Mouse (Mus musculus): ENCODE measurements at regions not wholly inside any gene's neighbourhood (a gene's known extent, or its start where the extent isn't known, plus 50 kb on each side); places are given as distances from the start of the nearest gene placed in this dataset.
A peak's percentile ranks its signal among the peaks of the same experiment; 100 is the strongest.
"Not testable (repeated sequence)": the region's sequence is repeated elsewhere in the genome, so short reads cannot be mapped to it uniquely, and the experiment has no call there.

DNA sequence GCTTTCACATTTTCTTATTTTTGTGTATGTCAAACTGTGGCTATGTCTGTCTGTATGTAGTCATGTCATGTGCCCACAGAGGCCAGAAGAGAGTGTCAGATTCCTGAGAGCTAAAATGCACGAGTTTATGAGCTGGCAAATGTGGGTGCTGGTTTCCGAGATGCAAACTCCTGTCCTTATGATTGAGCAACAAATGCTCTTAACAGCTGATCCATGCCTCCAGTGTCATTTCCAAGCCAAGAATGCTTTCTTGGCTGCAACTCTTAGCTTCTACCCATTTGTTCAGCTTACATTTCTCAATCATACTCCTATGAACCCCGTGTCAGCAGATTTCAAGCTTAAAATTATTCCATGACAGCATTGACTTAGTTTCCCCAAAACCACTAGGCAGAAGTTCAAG, 3601.5 kb downstream of the 9330182O14Rik start:
- no peak for TF ChIP-seq CTCF (IDR thresholded peaks at IDR 0.05; ENCODE audit: low read depth)
- no peak for TF ChIP-seq EP300 (optimal IDR thresholded peaks at IDR 0.05)

DNA sequence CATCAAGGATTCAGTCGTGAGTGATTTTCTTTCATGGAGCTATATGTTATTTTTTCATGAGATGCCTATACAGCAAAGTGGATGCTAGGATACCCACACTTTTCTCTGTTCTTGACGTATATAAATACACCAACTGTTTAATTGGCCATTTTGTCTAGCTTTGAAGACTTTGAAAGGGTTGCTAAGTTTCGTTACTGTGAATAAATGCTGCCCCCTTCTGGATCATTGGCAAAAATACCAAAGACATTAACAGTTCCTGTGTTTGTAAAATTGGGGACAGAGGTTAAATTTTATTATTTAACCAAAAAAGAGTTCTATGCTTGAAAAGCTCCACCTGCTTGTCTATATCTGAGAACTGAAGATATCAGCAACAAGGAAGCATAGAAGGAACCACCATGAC, 3624.1 kb downstream of the 9330182O14Rik start:
- no peak overlapping the region for H3K9ac ChIP-seq (ENCODE audit: low read length)

More for the DNA sequence above, 3601.5 kb downstream of the 9330182O14Rik start:
- Histone ChIP-seq H3K27ac (replicated peaks) (no peak overlapping the region), H3K4me3 (ENCODE audit: low read depth, low read length) (no peak overlapping the region), H3K27me3 (ENCODE audit: control insufficient read depth, insufficient read depth, low read length) (no peaks in the 10 kb centered on the region), H3K9me3 (ENCODE audit: control insufficient read depth, low read length) (no peaks in the 10 kb centered on the region), H3K9ac (ENCODE audit: low read length) (no peak overlapping the region), H3K4me1 (replicated peaks; ENCODE audit: control insufficient read depth, insufficient read depth) (no peaks in the 10 kb centered on the region), H3K4me2 (replicated peaks; ENCODE audit: low read depth) (no peak overlapping the region), H3K36me3 (ENCODE audit: control insufficient read depth, insufficient read depth, low read length) (no peaks in the 10 kb centered on the region)
- 65% methylated on average over 3 of the region's 3 CpGs for WGBS
- DNase-seq (ENCODE audit: low spot score) (no peak), ATAC-seq (ENCODE audit: low FRiP score, low TSS enrichment) (no peak)

DNA sequence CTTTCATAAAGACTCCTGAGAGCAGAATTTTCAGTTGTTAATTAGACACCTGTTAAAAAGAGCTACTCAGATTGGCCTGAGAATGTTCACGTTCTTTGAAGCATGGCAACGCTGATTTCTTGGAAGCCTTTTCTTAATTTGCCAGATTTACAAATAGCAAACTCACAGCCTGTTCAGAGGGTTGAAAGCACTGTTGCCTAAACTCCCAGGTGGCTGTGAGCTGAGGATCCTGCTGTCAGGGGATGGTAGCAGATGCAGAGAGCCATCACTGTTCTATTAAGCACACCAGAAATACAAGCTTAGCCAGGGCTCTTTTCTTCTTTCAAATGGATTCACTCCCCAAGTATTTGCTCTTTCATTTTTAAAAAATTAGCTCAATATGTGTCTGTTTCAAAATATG, 3630.4 kb downstream of the 9330182O14Rik start:
- H3K9ac ChIP-seq (ENCODE audit: low read length): no peak overlapping the region
- no peak overlapping the region for H3K4me3 ChIP-seq (ENCODE audit: low read depth, low read length)
- no peak for DNase-seq (ENCODE audit: low spot score)
- 86% methylated on average over 2 of the region's 2 CpGs for WGBS
- no peaks in the 10 kb centered on the region for H3K9me3 ChIP-seq (ENCODE audit: control insufficient read depth, low read length)
- no peak overlapping the region for H3K4me2 ChIP-seq (replicated peaks; ENCODE audit: low read depth)
- no peak overlapping the region for H3K27ac ChIP-seq (replicated peaks)
- H3K27me3 ChIP-seq (ENCODE audit: control insufficient read depth, insufficient read depth, low read length): no peaks in the 10 kb centered on the region
- TF ChIP-seq EP300 (optimal IDR thresholded peaks at IDR 0.05) (no peak), CTCF (IDR thresholded peaks at IDR 0.05; ENCODE audit: low read depth) (no peak)
- no peak for ATAC-seq (ENCODE audit: low FRiP score, low TSS enrichment)
- no peaks in the 10 kb centered on the region for H3K4me1 ChIP-seq (replicated peaks; ENCODE audit: control insufficient read depth, insufficient read depth)
- no peaks in the 10 kb centered on the region for H3K36me3 ChIP-seq (ENCODE audit: control insufficient read depth, insufficient read depth, low read length)

More for the DNA sequence above, 3624.1 kb downstream of the 9330182O14Rik start:
- TF ChIP-seq CTCF (IDR thresholded peaks at IDR 0.05; ENCODE audit: low read depth) (peak; percentile 76), EP300 (optimal IDR thresholded peaks at IDR 0.05) (no peak)
- H3K4me3 ChIP-seq (ENCODE audit: low read depth, low read length): no peak overlapping the region
- WGBS: 15% methylated on average over 3 of the region's 3 CpGs
- H3K27me3 ChIP-seq (ENCODE audit: control insufficient read depth, insufficient read depth, low read length): no peaks in the 10 kb centered on the region
- no peak overlapping the region for H3K4me2 ChIP-seq (replicated peaks; ENCODE audit: low read depth)
- DNase-seq (ENCODE audit: low spot score): no peak
- H3K4me1 ChIP-seq (replicated peaks; ENCODE audit: control insufficient read depth, insufficient read depth): no peaks in the 10 kb centered on the region
- no peak overlapping the region for H3K27ac ChIP-seq (replicated peaks)
- ATAC-seq (ENCODE audit: low FRiP score, low TSS enrichment): no peak
- H3K9me3 ChIP-seq (ENCODE audit: control insufficient read depth, low read length): no peaks in the 10 kb centered on the region
- no peaks in the 10 kb centered on the region for H3K36me3 ChIP-seq (ENCODE audit: control insufficient read depth, insufficient read depth, low read length)

DNA sequence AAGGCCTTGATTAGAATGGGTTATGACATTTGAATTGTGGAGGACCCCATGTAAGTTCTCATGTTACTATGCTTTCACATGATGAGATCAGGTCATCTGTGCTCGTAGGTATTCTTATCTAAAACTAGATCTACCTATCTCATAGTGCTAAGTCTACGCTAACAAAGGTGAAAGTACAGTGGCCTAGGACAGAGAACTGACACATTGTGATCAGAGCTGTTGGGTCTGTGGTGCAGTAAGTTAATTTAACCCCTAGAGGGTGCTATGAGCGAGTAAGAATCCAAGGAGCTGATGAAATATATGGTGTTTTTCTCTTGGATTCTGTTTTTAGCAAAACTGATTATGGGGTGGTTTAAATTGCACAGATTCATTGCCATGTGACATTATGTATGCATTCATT, 3638.6 kb downstream of the 9330182O14Rik start:
- no peak for TF ChIP-seq EP300 (optimal IDR thresholded peaks at IDR 0.05)
- TF ChIP-seq CTCF (IDR thresholded peaks at IDR 0.05; ENCODE audit: low read depth): peak; percentile 71
- H3K27me3 ChIP-seq (ENCODE audit: control insufficient read depth, insufficient read depth, low read length): no peaks in the 10 kb centered on the region
- DNase-seq (ENCODE audit: low spot score): no peak
- H3K9me3 ChIP-seq (ENCODE audit: control insufficient read depth, low read length): no peaks in the 10 kb centered on the region
- H3K9ac ChIP-seq (ENCODE audit: low read length): no peak overlapping the region
- no peak for ATAC-seq (ENCODE audit: low FRiP score, low TSS enrichment)
- H3K36me3 ChIP-seq (ENCODE audit: control insufficient read depth, insufficient read depth, low read length): no peaks in the 10 kb centered on the region
- H3K4me1 ChIP-seq (replicated peaks; ENCODE audit: control insufficient read depth, insufficient read depth): no peaks in the 10 kb centered on the region
- H3K4me2 ChIP-seq (replicated peaks; ENCODE audit: low read depth): no peak overlapping the region
- no peak overlapping the region for H3K4me3 ChIP-seq (ENCODE audit: low read depth, low read length)
- no peak overlapping the region for H3K27ac ChIP-seq (replicated peaks)
- 32% methylated on average over 3 of the region's 3 CpGs for WGBS

DNA sequence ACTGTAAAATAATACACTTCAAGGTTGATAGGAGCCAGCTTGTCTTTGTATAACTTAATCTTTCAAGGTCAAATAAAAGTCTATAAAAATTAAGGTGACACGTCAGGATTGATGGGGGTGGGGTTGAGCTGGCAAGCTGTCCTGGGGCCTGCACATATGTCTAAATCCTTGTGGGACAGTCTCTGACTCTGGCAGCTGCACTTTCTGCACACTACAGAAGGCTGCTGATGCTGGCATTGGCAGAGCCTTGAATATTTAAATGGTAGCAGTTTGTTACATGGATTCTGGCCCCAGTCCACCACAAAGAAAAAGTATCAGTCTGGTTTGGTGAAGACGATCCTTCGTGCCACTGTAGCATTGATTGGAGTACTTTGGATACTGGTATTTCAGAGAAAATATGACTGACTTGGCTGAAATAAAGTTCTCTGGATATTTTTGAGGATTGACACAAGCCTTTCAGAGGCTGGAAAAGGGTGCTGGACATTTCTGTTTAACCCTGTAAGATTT, 3648.0 kb downstream of the 9330182O14Rik start:
- 70% methylated on average over 3 of the region's 3 CpGs for WGBS
- not testable (repeated sequence) for ATAC-seq (ENCODE audit: low FRiP score, low TSS enrichment); H3K27ac ChIP-seq (replicated peaks); H3K9me3 ChIP-seq (ENCODE audit: control insufficient read depth, low read length); H3K4me3 ChIP-seq (ENCODE audit: low read depth, low read length); DNase-seq (ENCODE audit: low spot score); H3K4me2 ChIP-seq (replicated peaks; ENCODE audit: low read depth); H3K9ac ChIP-seq (ENCODE audit: low read length); H3K4me1 ChIP-seq (replicated peaks; ENCODE audit: control insufficient read depth, insufficient read depth); H3K36me3 ChIP-seq (ENCODE audit: control insufficient read depth, insufficient read depth, low read length); H3K27me3 ChIP-seq (ENCODE audit: control insufficient read depth, insufficient read depth, low read length)

DNA sequence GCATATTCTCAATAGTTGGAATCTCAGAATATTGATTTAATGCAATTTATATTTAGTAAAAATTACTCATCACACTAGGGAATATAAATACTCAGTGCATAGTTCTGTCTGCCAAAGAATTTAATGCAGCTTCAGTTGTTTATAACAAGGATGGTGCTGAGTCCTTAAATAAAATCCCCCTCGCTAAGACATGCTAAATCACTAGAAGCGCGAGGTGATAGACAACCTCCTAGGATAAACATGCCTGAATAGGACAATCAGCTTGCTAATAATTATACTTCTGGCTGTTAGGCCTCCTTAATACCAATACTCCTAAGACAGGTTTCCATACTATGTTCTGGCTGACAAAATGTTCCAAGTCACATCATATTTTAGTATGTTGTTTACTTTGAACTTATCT, 3650.0 kb downstream of the 9330182O14Rik start:
- no peaks in the 10 kb centered on the region for H3K36me3 ChIP-seq (ENCODE audit: control insufficient read depth, insufficient read depth, low read length)
- ATAC-seq (ENCODE audit: low FRiP score, low TSS enrichment): no peak
- no peak overlapping the region for H3K4me2 ChIP-seq (replicated peaks; ENCODE audit: low read depth)
- DNase-seq (ENCODE audit: low spot score): no peak
- H3K4me1 ChIP-seq (replicated peaks; ENCODE audit: control insufficient read depth, insufficient read depth): no peaks in the 10 kb centered on the region
- TF ChIP-seq CTCF (IDR thresholded peaks at IDR 0.05; ENCODE audit: low read depth) (no peak), EP300 (optimal IDR thresholded peaks at IDR 0.05) (no peak)
- H3K4me3 ChIP-seq (ENCODE audit: low read depth, low read length): no peak overlapping the region
- no peaks in the 10 kb centered on the region for H3K27me3 ChIP-seq (ENCODE audit: control insufficient read depth, insufficient read depth, low read length)
- 49% methylated on average over 3 of the region's 3 CpGs for WGBS
- no peak overlapping the region for H3K27ac ChIP-seq (replicated peaks)
- H3K9me3 ChIP-seq (ENCODE audit: control insufficient read depth, low read length): no peaks in the 10 kb centered on the region
- no peak overlapping the region for H3K9ac ChIP-seq (ENCODE audit: low read length)
